Mouse (Mus musculus) adrenal gland, adult 2 months (tissue): Measurements from ENCODE around the gene Zbed6. TPM values are rescaled to one million over a fixed set of nuclear protein-coding genes. Genes with fewer than 3 reads are reported as not detected.

Source experiments
- DNase-seq: peaks from one replicate; pipeline ENCODE4 v3.0.0; 2021
- polyA plus RNA-seq: library from polyadenylated mRNA; depleted of rRNA; stranded (reverse); fragments of >200 nt; gene quantifications from 2 replicates; pipeline ENCODE4 v1.2.3, GENCODE M21; 2012
- total RNA-seq, 2 experiments: library from RNA; stranded (reverse); gene quantifications; 2 replicates each; pipeline ENCODE4 v1.2.3; 2021

Gene Zbed6
- total and polyA plus RNA-seq, 3 experiments, result 8.7 to 10.3 TPM; not detected in 1

DNA sequence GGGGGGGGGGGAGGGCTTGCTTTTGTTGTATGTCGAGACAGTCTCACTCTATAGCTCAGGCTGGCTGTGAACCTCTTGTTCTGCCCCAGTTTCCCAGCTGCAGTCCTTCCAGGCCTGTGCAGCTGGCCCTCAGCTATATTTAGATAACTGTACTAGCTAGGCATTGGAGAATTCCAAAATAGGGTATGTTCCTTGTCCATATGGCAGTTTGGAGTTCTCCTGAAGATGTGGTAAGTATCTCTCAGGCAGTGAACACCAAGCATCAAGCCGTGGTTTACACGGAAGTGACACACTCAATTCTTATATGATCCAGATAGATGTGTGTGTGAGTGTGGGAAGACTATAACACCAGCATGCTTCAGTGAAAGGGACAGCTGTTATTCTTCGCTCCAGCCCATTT lies 2.7 kb upstream of the Zbed6 start:
- no peak for DNase-seq

DNA sequence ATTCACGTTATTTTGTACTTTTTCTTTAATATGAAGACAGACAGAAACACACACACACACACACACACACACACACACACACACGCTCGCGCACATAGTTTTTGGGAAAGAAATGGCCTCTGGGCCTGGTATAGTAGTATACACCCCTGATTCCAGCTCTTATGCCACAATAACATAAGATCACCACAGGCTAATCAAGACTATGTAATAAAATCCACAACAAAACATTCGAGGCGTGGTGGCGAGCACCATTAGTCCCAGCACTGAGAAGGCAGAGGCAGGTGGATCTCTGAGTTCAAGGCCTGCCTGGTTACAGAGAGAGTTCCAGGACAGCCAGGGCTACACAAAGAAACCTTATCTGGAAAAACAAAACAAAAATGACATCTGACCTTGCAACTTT lies 2.3 kb upstream of the Zbed6 start:
- DNase-seq, result no peak

DNA sequence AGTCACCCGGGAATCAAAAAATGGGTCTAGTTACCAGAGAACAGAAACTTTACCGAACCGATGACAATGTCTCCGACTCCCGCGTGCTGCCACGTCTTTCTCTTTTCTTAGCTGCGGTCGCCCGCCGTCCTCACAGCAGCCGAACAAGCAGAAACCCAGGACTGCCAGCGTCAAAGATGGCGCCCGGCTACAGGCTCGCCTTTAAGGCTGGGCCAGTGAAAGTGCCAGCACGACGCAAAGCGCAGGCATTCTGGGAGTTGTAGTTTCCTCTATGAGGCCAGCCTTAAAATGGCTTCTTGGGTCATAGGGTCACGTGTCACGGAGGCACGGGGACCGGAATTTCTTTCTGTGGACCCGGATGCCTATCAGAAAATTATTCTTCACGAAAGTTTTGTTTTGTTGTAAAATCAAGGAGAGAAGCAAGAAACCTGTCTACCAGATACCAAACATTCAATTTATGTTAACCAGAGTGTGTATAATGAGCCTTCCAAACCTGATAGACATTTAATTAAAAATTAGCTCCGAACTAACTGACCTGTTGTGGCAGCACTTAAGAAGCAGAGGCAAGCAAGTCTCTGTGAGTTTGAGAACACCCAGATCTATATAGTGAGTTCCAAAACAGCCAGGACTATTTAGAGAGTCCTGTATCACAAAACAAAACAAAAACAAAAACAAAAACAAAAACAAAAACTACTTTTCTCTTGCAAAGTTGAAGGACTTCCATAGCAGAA lies 683 bp upstream of the Zbed6 start, which contains the start of gene Gm38394:
Gene Gm38394 (minus strand): TSS at position 116 of the 731 bp plus-strand sequence.
- peak; percentile 94 for DNase-seq

- DNase-seq, result no peak
Measured at GRCm38 (mm10) chr1:133658878-133659277, 1.8 kb downstream of the Zbed6 start.

DNA sequence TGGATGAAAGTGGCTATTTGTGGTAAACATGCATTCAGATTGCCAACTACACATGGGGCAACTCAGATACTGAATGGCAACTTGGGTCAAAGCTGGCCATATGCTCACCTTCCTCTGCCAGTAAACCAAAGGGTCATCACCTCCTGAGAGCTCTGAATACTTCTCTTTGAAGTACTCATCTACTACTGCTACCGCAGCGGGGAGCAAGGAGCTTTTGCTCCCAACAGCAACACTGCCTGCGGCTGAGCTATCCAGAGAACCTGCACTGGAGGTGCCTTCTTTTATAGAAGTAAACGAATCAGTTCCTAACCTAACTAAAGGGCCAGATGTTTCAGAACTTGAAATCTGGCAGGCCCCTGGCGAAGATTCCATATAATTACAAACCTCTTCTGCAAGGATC lies 3.9 kb downstream of the Zbed6 start:
- DNase-seq, result no peak

- DNase-seq, result no peak
Measured at GRCm38 (mm10) chr1:133653033-133653432, 7.7 kb downstream of the Zbed6 start.

GRCm38 (mm10) chr1:133650288-133651055 lies 10.2 kb downstream of the Zbed6 start:
- no peak for DNase-seq

DNA sequence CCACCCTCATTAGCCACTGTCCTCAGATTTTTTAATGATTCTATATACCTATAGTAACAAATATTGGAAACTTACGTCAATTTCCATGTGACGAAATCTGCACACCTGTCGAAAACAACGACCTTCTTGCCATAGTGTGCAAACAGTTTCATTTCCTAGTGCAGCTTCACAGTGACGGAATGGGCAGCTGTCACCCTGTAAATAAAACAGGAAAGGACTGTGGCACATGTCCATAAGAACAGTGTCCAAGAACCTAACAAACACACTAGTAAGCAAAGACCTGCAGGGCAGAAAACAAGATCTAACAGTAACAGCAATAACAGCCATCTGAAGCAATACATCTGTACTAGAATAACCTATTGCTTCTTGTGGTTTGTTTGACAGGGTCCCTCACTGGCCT lies 15.0 kb downstream of the Zbed6 start:
- DNase-seq, result no peak

DNA sequence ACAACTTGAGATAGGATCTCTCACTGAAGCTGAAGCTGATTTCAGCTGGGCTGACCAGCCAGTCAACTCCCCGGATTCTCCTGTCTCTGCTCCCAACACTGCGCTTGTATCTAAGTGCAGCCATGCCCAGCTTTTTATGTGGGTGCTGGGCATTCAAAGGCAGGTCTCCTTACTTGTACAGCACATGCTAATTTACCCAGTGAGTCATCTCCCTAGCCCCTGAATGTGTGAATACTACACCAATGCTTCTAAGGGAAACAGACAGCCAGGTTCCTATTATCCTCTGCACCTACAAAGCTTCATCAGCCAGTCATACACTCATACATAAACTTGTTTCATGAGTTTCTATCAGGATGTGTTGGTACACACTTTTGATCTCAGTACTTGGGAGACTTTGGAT lies 19.5 kb downstream of the Zbed6 start:
- DNase-seq, result no peak

DNA sequence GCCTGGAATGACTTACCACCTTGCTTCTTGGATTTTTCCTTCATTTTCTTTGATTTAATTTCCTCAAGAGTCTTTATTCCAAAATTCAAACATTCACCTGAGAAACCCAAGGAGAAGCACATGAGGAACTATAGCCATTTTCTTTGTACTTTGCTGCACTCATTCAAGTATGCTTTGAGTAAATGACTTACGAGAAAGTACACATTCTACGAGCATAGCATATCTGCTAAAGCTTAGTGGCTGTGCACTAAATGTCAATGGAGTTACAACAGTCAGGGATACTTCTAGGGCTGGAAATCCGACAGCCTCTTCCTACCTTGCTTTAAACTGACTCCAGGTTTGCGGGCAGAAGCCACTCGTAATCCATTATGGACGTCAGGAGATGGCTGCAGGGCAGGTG lies 22.2 kb downstream of the Zbed6 start:
- no peak for DNase-seq

DNA sequence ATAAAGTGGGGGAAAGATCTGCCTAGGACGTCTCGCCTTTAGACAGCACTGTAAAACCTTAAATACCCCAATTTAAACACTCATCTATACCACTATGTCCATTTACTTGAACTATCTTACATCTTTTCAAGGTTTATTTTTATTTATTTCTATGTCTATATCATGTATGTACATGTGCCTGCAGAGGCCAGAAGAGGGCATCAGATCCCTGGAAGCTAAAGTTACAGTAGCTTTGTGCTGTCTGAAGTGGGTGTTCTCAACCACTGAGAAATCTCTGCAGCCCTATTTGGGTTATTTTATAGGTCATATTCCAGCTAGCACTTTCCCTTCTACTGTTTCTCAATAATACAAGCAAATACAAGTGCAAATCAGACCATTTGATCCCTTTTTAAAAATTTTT lies 28.5 kb downstream of the Zbed6 start:
- no peak for DNase-seq

DNA sequence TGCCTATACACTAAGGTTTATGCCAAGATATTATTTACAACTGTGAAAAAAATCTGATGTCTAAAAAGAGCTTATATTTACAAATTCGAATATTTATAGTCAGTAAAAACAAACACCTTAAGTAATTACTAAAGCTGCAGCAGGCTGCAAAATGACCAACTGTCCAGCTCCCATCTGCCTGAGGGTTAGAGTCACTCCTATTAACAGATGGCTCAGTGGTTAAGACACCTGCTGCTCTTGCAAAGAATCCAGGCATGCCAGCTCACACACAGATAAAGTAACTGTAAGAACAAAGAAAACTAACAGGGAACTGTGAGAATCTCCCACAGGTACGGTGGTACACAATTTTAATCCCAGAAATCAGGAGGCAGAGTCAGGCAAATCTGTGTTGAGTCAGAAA lies 35.6 kb downstream of the Zbed6 start:
- no peak for DNase-seq

DNA sequence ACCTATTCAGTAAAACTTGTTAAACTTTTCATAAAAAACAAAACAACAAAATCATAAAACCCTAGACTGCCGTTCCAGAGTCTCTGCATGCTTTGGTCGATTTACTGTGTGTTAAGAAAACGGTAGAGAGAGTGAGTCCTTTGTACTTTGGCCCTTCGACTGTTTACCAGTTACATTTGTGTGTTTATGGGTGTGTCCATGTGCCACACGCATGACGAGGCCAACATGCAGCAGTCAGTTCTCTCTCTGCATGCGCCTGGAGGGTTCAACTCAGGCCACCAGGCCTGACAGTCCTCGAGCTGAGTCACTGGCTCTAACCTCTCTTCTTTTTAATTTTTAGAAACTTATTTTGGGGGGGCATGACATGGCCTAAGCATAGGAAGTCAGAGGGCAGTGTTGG lies 42.4 kb downstream of the Zbed6 start:
- no peak for DNase-seq

GRCm38 (mm10) chr1:133617908-133618307 lies 42.8 kb downstream of the Zbed6 start:
- no peak for DNase-seq

GRCm38 (mm10) chr1:133613817-133614216 lies 46.9 kb downstream of the Zbed6 start:
- no peak for DNase-seq

DNA sequence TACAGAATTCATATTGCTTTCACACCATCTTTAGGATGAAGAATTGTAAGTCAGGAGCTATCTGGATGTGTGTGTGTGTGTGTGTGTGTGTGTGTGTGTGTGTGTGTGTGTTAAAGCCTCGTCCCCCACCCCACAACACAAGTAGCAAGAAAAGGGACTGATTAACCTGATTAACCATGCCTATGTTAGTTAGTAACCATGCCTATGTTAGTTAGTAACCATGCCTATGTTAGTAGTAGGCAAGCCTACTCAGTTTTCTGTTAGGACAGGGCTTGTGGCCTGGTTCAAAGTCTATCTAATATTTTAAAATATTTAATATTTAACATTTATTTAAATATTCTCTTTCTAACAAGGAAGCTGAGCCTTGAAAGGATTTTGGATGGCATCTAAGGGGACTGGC lies 49.2 kb downstream of the Zbed6 start:
- DNase-seq, result no peak

DNA sequence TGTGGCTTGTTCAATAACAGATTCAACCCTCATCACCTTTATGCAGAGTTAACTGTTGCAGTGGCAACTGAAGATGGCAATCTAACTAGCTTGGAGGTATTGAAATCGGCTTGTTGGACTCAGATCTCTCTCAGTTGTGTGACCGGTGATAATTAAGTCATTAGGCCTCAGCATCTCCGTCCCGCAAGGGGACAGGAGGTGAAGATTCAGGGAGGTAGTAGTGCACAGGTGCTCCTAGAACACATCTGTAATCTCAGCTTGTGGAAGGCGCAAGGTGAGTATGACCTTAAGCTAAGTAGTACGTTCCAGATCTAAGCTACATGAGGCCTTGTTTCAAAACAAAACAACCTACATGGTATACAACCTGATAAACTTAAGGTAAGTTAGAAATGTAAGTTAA lies 50.1 kb downstream of the Zbed6 start:
- DNase-seq, result no peak

GRCm38 (mm10) chr1:133609771-133610502 lies 50.7 kb downstream of the Zbed6 start, which contains the start of gene Snrpe:
TSS of gene Snrpe (minus strand) at chr1:133610291.
- DNase-seq, result peak; percentile 96
